Comparison of ENCODE assay signal across 9 mouse cellular contexts in genomic region chr11:71032491-71033162, GRCm38 (mm10). TPM values are rescaled to one million over a fixed set of nuclear protein-coding genes. Genes with fewer than 3 reads are reported as not detected.
DNase-seq lines count a peak whose midpoint lies in the region; ATAC-seq lines count a peak whose summit lies in the region.
"Had no signal": no experiment of that assay in that cellular context is flagged by ENCODE, and none has a peak within 500 bp of the region (broad histone marks: within the 10 kb centered on the region; RNA-seq: fewer than 3 reads in every experiment).

No protein-coding gene starts in this region.

- H3K4me2 ChIP-seq in embryonic facial prominence, embryonic 14.5 days (ENCODE audit: low read depth, low read length) = peak overlapping the region; percentile 63
- H3K4me2 ChIP-seq in liver, embryonic 15.5 days = peak overlapping the region; percentile 42
- peak overlapping the region; percentile 82 for H3K4me2 ChIP-seq in stomach, embryonic 14.5 days (replicated peaks; ENCODE audit: low read depth, low read length)

- H3K27ac ChIP-seq in embryonic facial prominence, embryonic 14.5 days (replicated peaks; ENCODE audit: low read depth, low read length) = peak overlapping the region; percentile 74
- H3K27ac ChIP-seq in liver, embryonic 15.5 days (replicated peaks) = no peak overlapping the region
- H3K27ac ChIP-seq in stomach, embryonic 14.5 days (ENCODE audit: low read length) = peak overlapping the region; percentile 88

- H3K9me3 ChIP-seq in embryonic facial prominence, embryonic 14.5 days (ENCODE audit: control insufficient read depth, low read length) = no peaks in the 10 kb centered on the region
- no peaks in the 10 kb centered on the region for H3K9me3 ChIP-seq in liver, embryonic 15.5 days (replicated peaks)
- no peaks in the 10 kb centered on the region for H3K9me3 ChIP-seq in stomach, embryonic 14.5 days (ENCODE audit: control insufficient read depth, low read depth, low read length)

- peaks cover 4% of the 10 kb centered on the region for H3K36me3 ChIP-seq in embryonic facial prominence, embryonic 14.5 days (ENCODE audit: control insufficient read depth, insufficient read depth, low read length)
- peaks cover 8% of the 10 kb centered on the region for H3K36me3 ChIP-seq in liver, embryonic 15.5 days (replicated peaks)
- peaks cover 3% of the 10 kb centered on the region; the same call in 1 of the 2 replicates for H3K36me3 ChIP-seq in stomach, embryonic 14.5 days (ENCODE audit: control insufficient read depth, insufficient read depth, low read length)

- peak; percentile 14 to 20 for DNase-seq in kidney, postnatal 4 days
- no peak for DNase-seq in kidney, adult 11 months
- peak; percentile 36 for DNase-seq in embryonic facial prominence, embryonic 14.5 days (ENCODE audit: low spot score)
- peak; percentile 40 to 59 for DNase-seq in layer of hippocampus, adult 18-20 months (ENCODE audit: low spot score in 2 of 2)
- DNase-seq in adrenal gland, postnatal 36 days = no peak
- no peak for DNase-seq in spleen, postnatal 4 days (ENCODE audit: low spot score in 2 of 2)

- no peaks in the 10 kb centered on the region for H3K27me3 ChIP-seq in embryonic facial prominence, embryonic 14.5 days (replicated peaks; ENCODE audit: control insufficient read depth, insufficient read depth, low read length)
- peaks cover 33% of the 10 kb centered on the region for H3K27me3 ChIP-seq in liver, embryonic 15.5 days
- H3K27me3 ChIP-seq in stomach, embryonic 14.5 days (ENCODE audit: control insufficient read depth, insufficient read depth, low read length) = no peaks in the 10 kb centered on the region

- peak overlapping the region; percentile 59 for H3K4me3 ChIP-seq in embryonic facial prominence, embryonic 14.5 days (ENCODE audit: low read depth, low read length)
- peak overlapping the region; percentile 26 for H3K4me3 ChIP-seq in liver, embryonic 15.5 days (replicated peaks)
- peak overlapping the region; percentile 56 for H3K4me3 ChIP-seq in stomach, embryonic 14.5 days (ENCODE audit: low read depth, low read length)
- H3K4me3 ChIP-seq: myocyte had no signal

- WGBS in embryonic facial prominence, embryonic 14.5 days = 5% methylated on average over 25 of the region's 26 CpGs
- WGBS in liver, embryonic 15.5 days (ENCODE audit: insufficient replicate concordance) = 24% methylated on average over 26 of the region's 26 CpGs
- 4% methylated on average over 26 of the region's 26 CpGs for WGBS in stomach, embryonic 14.5 days

- peaks cover 8% of the 10 kb centered on the region; the same call in 1 of the 2 replicates for H3K4me1 ChIP-seq in embryonic facial prominence, embryonic 14.5 days (ENCODE audit: control insufficient read depth, insufficient read depth, low read length)
- H3K4me1 ChIP-seq in liver, embryonic 15.5 days (replicated peaks) = peaks cover 8% of the 10 kb centered on the region; the same call in 1 of the 2 replicates
- peaks cover 7% of the 10 kb centered on the region; the same call in 1 of the 2 replicates for H3K4me1 ChIP-seq in stomach, embryonic 14.5 days (ENCODE audit: control insufficient read depth, insufficient read depth, low read length)

- H3K9ac ChIP-seq in embryonic facial prominence, embryonic 14.5 days (ENCODE audit: low read depth, low read length) = peak overlapping the region; percentile 76
- H3K9ac ChIP-seq in liver, embryonic 15.5 days = no peak overlapping the region
- H3K9ac ChIP-seq in stomach, embryonic 14.5 days (replicated peaks; ENCODE audit: low read depth, low read length) = peak overlapping the region; percentile 58

- peak; percentile 30; the same call in 1 of the 2 replicates for ATAC-seq in embryonic facial prominence, embryonic 14.5 days (ENCODE audit: low read depth)
- no peak for ATAC-seq in liver, embryonic 15.5 days (ENCODE audit: insufficient read depth)
- no peak for ATAC-seq in stomach, embryonic 14.5 days (ENCODE audit: insufficient number of reproducible peaks, insufficient read depth, low FRiP score, low read depth)

RNA-seq across cellular contexts. Expression of gene 6330403K07Rik, which starts 0.7 kb away (rescaled TPM):
- polyA plus RNA-seq in embryonic facial prominence, embryonic 14.5 days (2014; fragmentation: Nextera tagmentation; extraction: Ambion mirVana) = 50.1 and 65.9 TPM in 2 replicates
- total RNA-seq in layer of hippocampus, adult 18-20 months (2021) = 100 to 1,000 TPM; 215 to 252 TPM
- polyA plus RNA-seq in liver, embryonic 15.5 days (2015; fragmentation: Nextera tagmentation; extraction: Ambion mirVana) = 2.1 and 2.5 TPM in 2 replicates
- 58.5 and 58.8 TPM in 2 replicates for polyA plus RNA-seq in stomach, embryonic 14.5 days (2014; fragmentation: Nextera tagmentation; extraction: Ambion mirVana)
- 1 to 10 TPM; 7.3 to 7.4 TPM for total RNA-seq in adrenal gland, postnatal 36 days (2021)

RNA-seq across cellular contexts. Expression of gene Derl2, which starts 13.0 kb away (rescaled TPM):
- polyA plus RNA-seq in embryonic facial prominence, embryonic 14.5 days (2014; fragmentation: Nextera tagmentation; extraction: Ambion mirVana) = 41.4 and 46.3 TPM in 2 replicates
- 10 to 100 TPM; 26.7 to 27.6 TPM for total RNA-seq in layer of hippocampus, adult 18-20 months (2021)
- 35.7 and 37.9 TPM in 2 replicates for polyA plus RNA-seq in liver, embryonic 15.5 days (2015; fragmentation: Nextera tagmentation; extraction: Ambion mirVana)
- 42.6 and 43.3 TPM in 2 replicates for polyA plus RNA-seq in stomach, embryonic 14.5 days (2014; fragmentation: Nextera tagmentation; extraction: Ambion mirVana)
- 10 to 100 TPM; 71.1 to 92.2 TPM for total RNA-seq in adrenal gland, postnatal 36 days (2021)

RNA-seq across cellular contexts. Expression of gene Mis12, which starts 13.2 kb away (rescaled TPM):
- 29.2 and 30.0 TPM in 2 replicates for polyA plus RNA-seq in embryonic facial prominence, embryonic 14.5 days (2014; fragmentation: Nextera tagmentation; extraction: Ambion mirVana)
- total RNA-seq in layer of hippocampus, adult 18-20 months (2021) = 10 to 100 TPM; 17.7 to 19.5 TPM
- polyA plus RNA-seq in liver, embryonic 15.5 days (2015; fragmentation: Nextera tagmentation; extraction: Ambion mirVana) = 22.2 and 23.3 TPM in 2 replicates
- polyA plus RNA-seq in stomach, embryonic 14.5 days (2014; fragmentation: Nextera tagmentation; extraction: Ambion mirVana) = 29.9 and 34.0 TPM in 2 replicates
- 10 to 100 TPM; 21.8 to 26.3 TPM for total RNA-seq in adrenal gland, postnatal 36 days (2021)

RNA-seq across cellular contexts. Expression of gene Dhx33, which starts 28.4 kb away (rescaled TPM):
- 20.3 and 21.3 TPM in 2 replicates for polyA plus RNA-seq in embryonic facial prominence, embryonic 14.5 days (2014; fragmentation: Nextera tagmentation; extraction: Ambion mirVana)
- total RNA-seq in layer of hippocampus, adult 18-20 months (2021) = 10 to 100 TPM; 62.4 to 63.8 TPM
- 5.8 and 6.6 TPM in 2 replicates for polyA plus RNA-seq in liver, embryonic 15.5 days (2015; fragmentation: Nextera tagmentation; extraction: Ambion mirVana)
- 20.8 and 22.7 TPM in 2 replicates for polyA plus RNA-seq in stomach, embryonic 14.5 days (2014; fragmentation: Nextera tagmentation; extraction: Ambion mirVana)
- 10 to 100 TPM; 28.4 to 31.4 TPM for total RNA-seq in adrenal gland, postnatal 36 days (2021)

RNA-seq across cellular contexts. Expression of gene C1qbp, which starts 49.8 kb away (rescaled TPM):
- polyA plus RNA-seq in embryonic facial prominence, embryonic 14.5 days (2014; fragmentation: Nextera tagmentation; extraction: Ambion mirVana) = 223 and 224 TPM in 2 replicates
- 100 to 1,000 TPM in 1 of 2 experiments, 10 to 100 TPM in 1; 98.4 to 107 TPM for total RNA-seq in layer of hippocampus, adult 18-20 months (2021)
- 159 and 170 TPM in 2 replicates for polyA plus RNA-seq in liver, embryonic 15.5 days (2015; fragmentation: Nextera tagmentation; extraction: Ambion mirVana)
- polyA plus RNA-seq in stomach, embryonic 14.5 days (2014; fragmentation: Nextera tagmentation; extraction: Ambion mirVana) = 210 and 227 TPM in 2 replicates
- total RNA-seq in adrenal gland, postnatal 36 days (2021) = 100 to 1,000 TPM; 231 to 240 TPM

Comparison
In these comparisons a context has a peak if more than half of its experiments do, and no peak if none do; other contexts are left out.
1. DNase-seq: peak in kidney, postnatal 4 days (2 of 2), embryonic facial prominence, embryonic 14.5 days (single experiment) and layer of hippocampus, adult 18-20 months (2 of 2); none in kidney, adult 11 months (single experiment), adrenal gland, postnatal 36 days (0 of 2) and spleen, postnatal 4 days (0 of 2).
2. RNA of gene 6330403K07Rik, which starts 0.7 kb away (polyA plus RNA-seq): 58.5 to 58.8 TPM in stomach, embryonic 14.5 days and 50.1 to 65.9 TPM in embryonic facial prominence, embryonic 14.5 days; 2.1 to 2.5 TPM in liver, embryonic 15.5 days; every median in the first group is over 10 times any median in the second.
3. Peak in every context shown above with its lines, with median percentiles within 50 percentile points of each other: H3K4me2 ChIP-seq and H3K4me3 ChIP-seq.